Mouse (Mus musculus): ENCODE measurements around the gene Bclaf1.
A peak's percentile ranks its signal among the peaks of the same experiment; 100 is the strongest.

Gene Bclaf1

DNA sequence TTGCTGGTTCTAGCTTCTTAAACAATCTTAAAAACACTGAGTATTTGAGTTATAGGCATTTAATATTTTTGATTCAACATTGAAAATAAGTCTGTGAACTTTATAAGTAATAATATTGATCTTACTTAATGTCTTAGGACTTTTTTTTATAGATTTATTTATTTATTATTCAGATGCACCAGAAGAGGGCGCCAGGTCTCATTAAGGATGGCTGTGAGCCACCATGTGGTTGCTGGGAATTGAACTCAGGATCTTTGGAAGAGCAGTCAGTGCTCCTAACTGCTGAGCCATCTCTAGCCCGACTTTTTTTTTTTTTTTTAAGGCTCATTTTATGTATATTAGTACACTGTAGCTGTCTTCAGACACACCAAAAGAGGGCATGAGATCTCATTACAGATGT, 2.5 kb downstream of the Bclaf1 start:
- no peak for DNase-seq (ENCODE audit: low read depth in 2 of 2, low spot score in 2 of 2)

DNA sequence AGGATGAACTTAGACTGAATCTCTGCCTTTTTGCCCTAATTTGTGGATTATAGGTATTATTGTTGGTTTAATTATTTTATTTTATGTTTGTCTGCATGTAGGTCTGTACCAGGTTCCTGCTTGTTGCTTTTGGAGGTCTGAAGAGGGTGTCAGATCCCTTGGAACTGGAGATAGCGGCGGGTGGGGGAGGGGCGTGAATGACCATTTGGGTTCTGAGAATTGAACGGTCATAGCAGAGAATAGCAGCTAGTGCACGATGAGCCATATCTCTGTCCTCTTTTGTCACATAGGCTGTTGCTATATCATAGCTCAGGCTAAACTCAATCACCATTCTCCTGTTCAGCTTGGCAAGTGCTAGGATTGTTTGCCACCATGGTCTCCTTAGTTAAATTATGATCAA, 5.2 kb downstream of the Bclaf1 start:
- DNase-seq (ENCODE audit: low read depth in 2 of 2, low spot score in 2 of 2) = no peak

- DNase-seq (ENCODE audit: low read depth in 2 of 2, low spot score in 2 of 2) = no peak
Observed at GRCm38 (mm10) chr10:20326226-20326625, 14.0 kb downstream of the Bclaf1 start.

- DNase-seq (ENCODE audit: low read depth in 2 of 2, low spot score in 2 of 2) = no peak
Observed at GRCm38 (mm10) chr10:20331262-20331661, 19.0 kb downstream of the Bclaf1 start.

- DNase-seq (ENCODE audit: low read depth in 2 of 2, low spot score in 2 of 2) = no peak
Observed at GRCm38 (mm10) chr10:20337872-20338271, 25.6 kb downstream of the Bclaf1 start.

- no peak for DNase-seq (ENCODE audit: low read depth in 2 of 2, low spot score in 2 of 2)
Observed at GRCm38 (mm10) chr10:20345736-20346135, 33.5 kb downstream of the Bclaf1 start.

DNA sequence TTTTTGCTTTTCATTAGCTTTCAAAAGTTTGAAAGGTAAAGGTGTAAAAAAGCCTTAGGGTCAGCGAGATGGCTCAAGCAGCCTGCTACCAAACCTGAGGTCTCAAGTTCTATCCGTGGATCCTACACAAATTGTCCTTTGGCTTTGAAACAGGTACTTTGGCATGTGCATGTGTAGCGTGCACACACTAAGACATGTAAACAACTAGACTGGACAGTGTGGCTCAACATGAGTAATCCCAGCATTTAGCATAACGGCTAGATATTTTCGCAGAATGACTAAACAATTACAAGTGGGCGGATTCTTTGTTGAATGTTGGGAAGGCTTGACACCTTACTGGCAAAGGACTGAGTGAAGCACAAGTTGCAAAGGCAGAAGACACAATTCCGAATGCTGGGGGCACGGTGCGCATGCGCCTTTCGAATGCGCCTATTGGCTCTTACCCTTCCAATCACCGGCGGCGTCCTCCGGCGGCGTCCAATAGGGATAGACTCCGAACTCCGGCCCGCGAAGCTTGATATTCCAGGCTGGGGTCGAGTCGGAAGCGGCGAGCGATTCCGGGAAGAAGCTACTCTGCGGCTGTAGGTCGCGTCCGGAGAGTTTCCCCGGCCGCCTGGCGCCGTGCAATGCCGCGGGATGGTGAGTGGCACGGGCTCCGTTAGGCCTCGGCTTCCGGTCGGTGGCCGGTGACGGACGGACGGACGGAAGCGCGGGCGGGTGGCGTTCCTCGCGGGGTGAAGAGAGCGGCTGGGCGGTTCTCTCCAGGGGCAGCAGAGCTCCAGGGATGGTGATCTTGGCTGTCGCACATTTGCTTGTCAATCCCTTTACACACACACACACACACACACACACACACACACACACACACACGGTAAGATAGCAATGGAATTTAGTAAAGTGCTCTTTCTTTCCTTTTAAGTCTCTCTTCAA, 35.3 kb downstream of the Bclaf1 start, which contains the start of gene Mtfr2:
Gene Mtfr2, plus strand, starts transcription at position 486 of the 930 bp plus-strand sequence.
- DNase-seq (ENCODE audit: low read depth in 2 of 2, low spot score in 2 of 2) = peak; percentile 86 to 89

GRCm38 (mm10) chr10:20348894-20349293, 36.6 kb downstream of the Bclaf1 start:
- no peak for DNase-seq (ENCODE audit: low read depth in 2 of 2, low spot score in 2 of 2)

DNA sequence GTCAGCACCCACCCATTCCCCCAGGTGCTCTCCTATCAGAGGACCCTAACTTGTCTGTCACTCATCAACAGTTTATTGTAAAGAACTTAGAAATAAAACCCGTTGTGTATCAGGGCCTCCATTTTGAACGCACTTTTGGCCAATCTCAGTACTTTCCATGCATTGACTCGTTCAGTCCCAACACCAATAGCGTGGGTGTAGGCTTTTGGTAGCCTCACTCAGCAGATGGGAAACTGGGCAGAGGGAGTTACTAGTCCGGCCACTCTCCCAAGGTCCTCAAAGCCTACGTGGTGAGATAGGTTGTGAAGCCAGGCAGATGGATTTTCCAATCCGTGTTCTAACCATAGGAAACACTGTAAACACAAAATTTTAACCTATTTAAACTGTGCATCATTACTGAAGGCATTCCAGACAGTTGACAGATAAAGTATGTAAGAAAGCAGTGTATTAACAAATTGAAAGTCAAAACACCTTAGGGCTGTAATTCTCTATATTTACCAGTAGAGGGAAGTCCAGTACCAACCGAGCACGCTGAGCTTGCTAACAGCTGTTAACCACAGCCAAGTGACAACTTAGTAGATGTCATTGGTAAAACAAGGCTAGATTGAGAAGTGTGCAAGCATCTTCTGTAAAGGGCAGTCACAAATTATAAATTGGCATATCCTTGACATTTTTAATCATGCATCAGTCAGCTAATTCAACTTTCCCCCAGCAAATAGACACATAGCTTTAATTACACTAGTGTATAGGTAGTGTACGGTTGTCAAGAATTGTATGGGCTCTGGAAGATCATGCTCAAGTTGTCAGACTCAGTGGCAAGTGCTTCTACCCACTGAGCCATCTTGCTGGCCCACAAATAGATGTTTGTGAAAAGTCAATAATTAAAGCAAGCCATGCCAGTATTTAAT, 49.5 kb downstream of the Bclaf1 start:
- no peak for DNase-seq (ENCODE audit: low read depth in 2 of 2, low spot score in 2 of 2)

DNA sequence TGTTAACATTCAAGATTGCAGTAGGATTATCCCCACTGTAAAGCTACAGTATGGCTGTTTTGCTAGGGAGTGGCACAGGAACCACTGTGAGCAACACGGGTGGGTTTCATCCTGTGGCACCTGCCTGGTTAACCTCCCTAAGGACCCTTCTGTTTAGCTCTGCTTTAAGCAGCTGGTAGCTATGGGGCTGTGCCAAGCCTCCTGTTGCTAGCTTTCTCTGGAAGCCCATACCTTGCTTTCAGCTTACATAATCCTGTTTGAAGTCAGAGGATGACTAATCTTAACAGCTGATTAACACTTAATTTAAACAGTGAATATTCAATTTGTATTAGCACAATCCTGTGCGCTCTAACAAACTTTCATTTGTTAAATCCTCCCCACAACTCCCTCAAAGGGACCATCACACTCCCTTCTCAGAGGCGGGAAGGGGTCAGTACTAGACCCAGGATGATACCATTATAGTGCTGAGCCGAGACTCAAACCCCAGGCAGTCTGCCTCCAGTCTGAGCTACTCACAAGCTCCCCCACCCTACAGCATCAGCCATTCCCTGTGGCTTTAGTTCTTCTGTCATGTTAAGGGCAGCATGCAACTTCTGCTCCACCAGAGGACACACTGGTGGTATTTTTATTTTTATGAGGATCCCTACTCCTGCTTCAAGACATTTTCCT, 50.3 kb downstream of the Bclaf1 start:
- no peak for DNase-seq (ENCODE audit: low read depth in 2 of 2, low spot score in 2 of 2)

- DNase-seq (ENCODE audit: low read depth in 2 of 2, low spot score in 2 of 2) = no peak
Observed at GRCm38 (mm10) chr10:20372046-20372445, 59.8 kb downstream of the Bclaf1 start.

DNA sequence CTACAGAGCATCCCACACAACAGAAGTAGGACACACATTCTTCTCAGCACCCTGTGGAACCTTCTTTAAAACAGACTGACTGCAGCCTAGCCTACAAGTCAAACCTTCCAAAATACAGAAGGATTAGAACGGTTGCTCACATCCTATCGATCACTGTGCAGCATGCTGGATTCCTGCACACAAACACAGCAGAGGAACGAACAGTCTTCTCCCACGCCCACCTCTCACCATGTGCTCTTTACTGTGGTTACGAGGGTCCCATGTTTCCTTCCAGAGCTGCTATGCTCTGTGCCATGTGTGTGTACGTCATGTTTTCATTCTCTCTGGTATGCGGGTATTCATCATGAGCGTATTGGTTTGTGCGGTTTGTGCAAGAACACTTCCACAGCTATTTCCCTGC, 65.4 kb downstream of the Bclaf1 start:
- no peak for DNase-seq (ENCODE audit: low read depth in 2 of 2, low spot score in 2 of 2)

GRCm38 (mm10) chr10:20379071-20379735, 66.9 kb downstream of the Bclaf1 start:
- no peak for DNase-seq (ENCODE audit: low read depth in 2 of 2, low spot score in 2 of 2)

DNA sequence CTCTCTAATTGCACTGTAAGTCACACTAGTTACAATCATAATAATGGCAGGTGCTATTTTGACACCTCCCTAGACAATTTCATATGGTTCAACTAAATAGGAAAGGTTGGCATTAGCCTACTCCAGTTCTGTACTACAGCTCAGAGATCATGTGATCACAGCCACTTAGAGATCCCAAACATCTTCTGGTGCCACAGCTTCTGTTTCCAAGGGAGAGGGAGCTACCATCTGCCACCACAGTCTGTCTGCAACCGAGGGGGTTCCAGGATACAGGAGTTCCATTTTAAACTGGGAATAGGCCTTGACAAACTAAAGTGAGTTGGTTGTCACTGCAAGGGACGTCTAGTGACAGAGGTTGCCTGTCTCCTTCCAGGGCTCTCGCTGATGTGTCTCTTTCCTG, 68.5 kb downstream of the Bclaf1 start:
- DNase-seq (ENCODE audit: low read depth in 2 of 2, low spot score in 2 of 2) = no peak

DNA sequence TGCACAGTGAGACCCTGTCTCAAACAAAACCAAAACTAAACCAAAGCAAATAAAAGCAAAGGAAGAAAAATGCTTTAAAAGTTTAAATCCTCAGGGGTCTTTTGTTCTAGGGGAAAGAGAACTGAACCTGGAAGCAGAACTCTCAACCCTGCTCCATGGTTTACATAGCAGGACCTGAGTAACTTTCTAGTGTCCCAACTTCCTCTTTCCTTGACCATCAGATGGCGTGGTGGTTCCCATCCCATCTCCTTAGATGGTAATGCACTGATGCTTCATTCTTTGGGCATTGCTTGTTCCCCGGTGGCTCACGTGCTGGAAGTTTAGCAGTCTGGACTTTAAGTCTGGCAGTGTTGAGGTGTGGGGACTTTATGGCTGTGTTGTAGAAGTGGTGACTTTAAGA, 69.1 kb downstream of the Bclaf1 start:
- no peak for DNase-seq (ENCODE audit: low read depth in 2 of 2, low spot score in 2 of 2)

- DNase-seq (ENCODE audit: low read depth in 2 of 2, low spot score in 2 of 2) = no peak
Observed at GRCm38 (mm10) chr10:20382807-20383419, 70.6 kb downstream of the Bclaf1 start.

DNA sequence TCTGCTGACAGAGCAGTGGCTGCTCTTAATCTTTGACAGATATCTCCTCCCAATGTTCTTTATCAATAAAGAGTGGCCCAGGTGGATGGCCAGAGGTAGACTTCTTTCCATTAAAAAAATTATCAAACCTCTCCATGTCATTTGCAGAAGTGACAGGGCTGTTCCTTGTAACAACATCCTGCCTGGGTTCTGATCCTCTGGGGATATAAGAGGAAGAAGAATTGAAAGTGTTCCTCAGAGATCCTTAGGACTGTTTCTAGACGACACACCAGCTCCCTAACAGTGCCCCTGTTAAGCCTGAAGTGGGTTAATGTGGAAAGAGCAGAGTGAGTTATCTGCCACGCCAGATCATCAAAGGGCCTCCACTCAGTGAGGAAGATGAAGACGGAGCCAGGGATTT, 78.3 kb downstream of the Bclaf1 start:
- DNase-seq (ENCODE audit: low read depth in 2 of 2, low spot score in 2 of 2) = no peak

All from CD8-positive naive resting alpha-beta T cell, adult 2 months (primary cell).